Mouse (Mus musculus) heart, embryonic 10.5 days (tissue): ENCODE results near the gene Cypt1. TPM values are rescaled to one million over a fixed set of nuclear protein-coding genes. Genes with fewer than 3 reads are reported as not detected.

ENCODE experiments used
- DNase-seq: peaks from one replicate; pipeline ENCODE4 v3.0.0-alpha.2; 2017; ENCODE audit warnings: low spot score
- H3K27ac ChIP-seq: fragments of 300-500 bp; sonication (generic); 2 replicates; pipeline ENCODE4 v1.5.1; 2016; ENCODE audit warnings: mild to moderate bottlenecking
- H3K27me3 ChIP-seq: fragments of 300-500 bp; sonication (generic); 2 replicates; pipeline ENCODE4 v1.6.1; 2016; ENCODE audit warnings: mild to moderate bottlenecking; ENCODE audit not compliant: poor library complexity, insufficient read depth, severe bottlenecking
- H3K36me3 ChIP-seq: fragments of 300-500 bp; sonication (generic); 2 replicates; pipeline ENCODE4 v1.6.1; 2016; ENCODE audit warnings: mild to moderate bottlenecking, moderate library complexity
- H3K4me1 ChIP-seq: fragments of 300-500 bp; sonication (generic); 2 replicates; pipeline ENCODE4 v1.6.1; 2016; ENCODE audit warnings: mild to moderate bottlenecking
- H3K4me3 ChIP-seq: fragments of 300-500 bp; sonication (generic); 2 replicates; pipeline ENCODE4 v1.5.1; 2016; ENCODE audit warnings: mild to moderate bottlenecking, moderate library complexity
- H3K9me3 ChIP-seq: fragments of 300-500 bp; sonication (generic); 2 replicates; pipeline ENCODE4 v1.6.1; 2016; ENCODE audit warnings: mild to moderate bottlenecking, moderate library complexity
- WGBS: fragments of 180-500 bp; shearing (Covaris S2); methylation state at CpG from one replicate; pipeline ENCODE4 v1.1.7; 2016; 5-methylcytosine and 5-hydroxymethylcytosine counted together
- polyA plus RNA-seq: library from polyadenylated mRNA; unstranded; fragments of >200 nt; fragmentation: Nextera tagmentation; extraction: Ambion mirVana; gene quantifications from 2 replicates; pipeline ENCODE4 v1.2.1, GENCODE M21; 2016

The Cypt1 gene
- polyA plus RNA-seq = not detected in 2 replicates

DNA sequence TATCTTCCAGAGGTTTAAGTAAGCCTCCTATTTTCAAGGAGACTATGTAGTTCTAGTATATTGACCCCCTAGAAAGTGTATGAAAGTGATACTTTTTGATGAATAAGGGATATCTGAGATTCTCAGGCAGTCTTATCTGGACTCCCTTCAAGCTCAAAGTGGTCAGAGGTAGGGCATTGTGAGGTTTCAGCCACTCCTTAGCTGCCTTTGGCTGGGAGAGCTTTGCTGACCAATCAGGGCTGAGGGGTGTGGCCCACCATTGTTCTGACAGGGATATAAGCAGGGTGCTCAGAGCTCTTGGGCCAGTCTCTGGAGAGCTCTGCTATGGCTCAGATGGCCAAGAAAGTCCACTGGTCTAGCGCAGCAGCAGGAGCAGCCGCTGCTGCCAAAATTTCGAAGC is at the start of gene Cypt1:
Gene Cypt1 (plus strand): TSS at position 301 of the 400 bp plus-strand sequence.
- Histone ChIP-seq H3K4me3 (no peak within 1 kb of the TSS), H3K27me3 (no peaks in the 10 kb centered on the region), H3K9me3 (no peaks in the 10 kb centered on the region), H3K36me3 (no peaks in the 10 kb centered on the region), H3K27ac (no peak within 1 kb of the TSS), H3K4me1 (no peaks in the 10 kb centered on the region)
- DNase-seq = no peak
- 89% methylated on average over 3 of the region's 3 CpGs for WGBS

DNA sequence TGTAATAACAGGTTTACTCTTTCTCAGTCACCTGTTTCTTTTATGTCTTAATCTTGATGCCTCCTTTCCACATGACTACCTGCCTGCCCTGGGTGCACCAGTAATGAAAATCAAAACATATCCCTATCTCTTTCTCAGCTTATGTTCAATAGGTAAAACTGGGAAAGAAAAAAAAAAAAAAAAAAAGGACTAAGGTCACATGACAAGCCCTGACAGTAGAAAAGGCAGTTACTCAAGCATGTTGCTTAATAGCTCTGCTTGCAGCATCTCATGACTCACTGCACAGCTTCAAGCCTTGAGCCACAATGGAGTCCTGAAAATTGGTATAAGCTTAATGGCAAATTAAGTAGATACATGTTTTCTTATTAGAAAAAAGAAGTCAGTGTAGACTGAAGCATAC is 24.1 kb downstream of the Cypt1 start:
- no peak overlapping the region for H3K27ac ChIP-seq
- H3K4me3 ChIP-seq = no peak overlapping the region
- no peaks in the 10 kb centered on the region for H3K36me3 ChIP-seq
- H3K9me3 ChIP-seq = no peaks in the 10 kb centered on the region
- no peaks in the 10 kb centered on the region for H3K27me3 ChIP-seq
- H3K4me1 ChIP-seq = no peaks in the 10 kb centered on the region
- no peak for DNase-seq

DNA sequence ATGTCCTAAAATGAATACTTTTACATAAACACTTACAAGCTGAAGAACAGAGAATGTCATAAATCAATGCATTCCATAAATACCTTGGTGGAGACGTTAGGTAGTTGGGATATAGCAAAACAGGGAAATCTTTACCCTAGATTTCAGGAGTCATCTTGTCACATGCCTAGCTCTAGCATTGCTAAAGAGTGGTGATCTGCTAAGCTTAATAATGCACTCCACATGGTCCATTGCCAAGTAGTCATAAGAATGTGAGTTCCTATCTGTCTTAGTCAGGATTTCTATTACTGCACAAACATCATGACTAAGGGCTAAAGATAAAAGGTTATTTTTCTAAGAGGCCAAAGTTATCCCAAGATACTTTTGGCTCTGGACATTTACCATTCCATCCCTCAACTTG is 34.4 kb downstream of the Cypt1 start:
- no peak overlapping the region for H3K4me3 ChIP-seq
- H3K4me1 ChIP-seq = no peaks in the 10 kb centered on the region
- 56% methylated on average over 1 of the region's 1 CpGs for WGBS
- no peaks in the 10 kb centered on the region for H3K36me3 ChIP-seq
- H3K27me3 ChIP-seq = no peaks in the 10 kb centered on the region
- H3K9me3 ChIP-seq = no peaks in the 10 kb centered on the region
- no peak overlapping the region for H3K27ac ChIP-seq
- no peak for DNase-seq

DNA sequence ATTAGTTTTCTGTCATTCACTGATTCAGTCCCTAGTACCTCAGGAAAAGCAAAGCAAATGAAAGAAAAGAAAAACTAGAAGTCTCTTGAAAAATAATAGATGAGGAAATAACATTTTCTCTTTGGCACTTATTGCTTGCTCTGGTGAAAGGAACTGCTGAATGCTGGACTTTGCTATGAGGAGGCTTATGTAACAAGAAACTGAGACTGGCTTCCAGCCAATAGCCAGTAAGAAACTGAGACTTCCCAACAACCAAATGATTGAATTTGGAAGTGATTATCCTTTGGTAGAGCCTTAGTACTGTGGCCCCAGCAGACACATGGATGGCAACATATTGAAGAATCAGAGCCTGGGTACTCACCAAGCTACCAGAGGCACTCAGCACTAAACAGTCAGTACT is 35.8 kb downstream of the Cypt1 start:
- H3K4me3 ChIP-seq = no peak overlapping the region
- no peak overlapping the region for H3K27ac ChIP-seq
- no peaks in the 10 kb centered on the region for H3K4me1 ChIP-seq
- H3K36me3 ChIP-seq = no peaks in the 10 kb centered on the region
- DNase-seq = no peak
- no peaks in the 10 kb centered on the region for H3K9me3 ChIP-seq
- no peaks in the 10 kb centered on the region for H3K27me3 ChIP-seq

Other genes starting within 250 kb of the Cypt1 start
- 9.4 and 11.7 TPM in 2 replicates for gene Maoa, start 96.8 kb downstream of the Cypt1 start, polyA plus RNA-seq